Mouse (Mus musculus): ENCODE data around the gene Faah. TPM values are rescaled to one million over a fixed set of nuclear protein-coding genes. Genes with fewer than 3 reads are reported as not detected.
A peak's percentile ranks its signal among the peaks of the same experiment; 100 is the strongest.

Gene Faah
- 12.1 and 13.4 TPM in 2 replicates for polyA plus RNA-seq (2015; fragmentation: Nextera tagmentation; extraction: Ambion mirVana)

DNA sequence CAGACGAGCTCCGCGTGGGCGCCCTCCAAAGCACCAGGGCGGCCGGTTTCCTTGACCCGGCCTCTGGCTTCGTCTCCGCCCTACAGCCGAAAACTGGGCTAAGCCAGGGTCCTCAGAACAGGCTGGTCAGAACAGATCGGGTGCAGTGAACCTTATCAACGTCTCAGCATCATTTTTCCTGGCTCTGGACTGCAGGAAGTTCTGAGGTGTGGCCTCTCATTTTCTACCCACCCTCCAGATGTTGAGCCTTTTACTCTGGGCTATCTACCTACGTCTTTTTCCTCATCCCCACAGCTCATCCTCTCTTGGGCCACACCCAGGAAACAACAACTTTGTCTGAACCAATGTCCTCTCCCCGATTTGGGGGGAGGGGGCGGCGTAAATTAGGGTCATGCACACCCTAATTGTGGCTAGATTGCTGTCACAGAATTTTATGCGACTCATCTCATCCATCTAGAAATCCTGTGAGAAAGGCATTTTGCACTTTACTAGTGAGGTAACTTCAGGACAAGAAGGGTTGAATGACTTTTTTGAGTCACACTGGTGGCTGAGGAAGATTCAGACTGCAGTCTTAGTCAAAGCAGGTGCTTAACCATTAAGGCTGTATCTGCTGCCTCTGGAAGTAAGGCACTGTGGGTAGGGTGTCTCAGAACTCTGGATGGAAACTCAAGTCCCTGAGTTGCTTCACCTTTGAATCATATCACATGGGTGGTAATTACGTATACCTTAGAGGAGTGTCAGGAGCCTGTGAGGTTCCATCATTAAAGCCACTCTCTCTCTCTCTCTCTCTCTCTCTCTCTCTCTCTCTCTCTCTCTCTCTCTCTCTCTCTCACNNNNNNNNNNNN is at the start of gene Faah:
Gene Faah, minus strand, starts transcription at position 25 of the 845 bp plus-strand sequence.
- TF ChIP-seq EP300 (IDR thresholded peaks at IDR 0.05) (no peak), CTCF (IDR thresholded peaks at IDR 0.05) (no peak)
- peak within 1 kb of the TSS; percentile 57 for H3K4me3 ChIP-seq (ENCODE audit: low read depth, low read length)
- H3K9me3 ChIP-seq (ENCODE audit: low read length), result no peaks in the 10 kb centered on the region
- DNase-seq (ENCODE audit: low spot score), result peak; percentile 8
- WGBS, result 8% methylated on average over 18 of the region's 18 CpGs
- ATAC-seq, result no peak; the same call in 1 of the 2 replicates
- H3K27ac ChIP-seq (ENCODE audit: low read length), result no peak within 1 kb of the TSS
- peak within 1 kb of the TSS; percentile 92 for H3K4me2 ChIP-seq (replicated peaks; ENCODE audit: low read depth, low read length)
- H3K36me3 ChIP-seq (ENCODE audit: insufficient read depth, low read length), result no peaks in the 10 kb centered on the region
- peak within 1 kb of the TSS; percentile 46 for H3K9ac ChIP-seq (replicated peaks; ENCODE audit: low read depth)
- no peaks in the 10 kb centered on the region; the same call in 1 of the 2 replicates for H3K4me1 ChIP-seq (ENCODE audit: insufficient read depth, low read depth, low read length)
- H3K27me3 ChIP-seq (replicated peaks; ENCODE audit: insufficient read depth, low read length), result peaks cover 6% of the 10 kb centered on the region; the same call in 1 of the 2 replicates

DNA sequence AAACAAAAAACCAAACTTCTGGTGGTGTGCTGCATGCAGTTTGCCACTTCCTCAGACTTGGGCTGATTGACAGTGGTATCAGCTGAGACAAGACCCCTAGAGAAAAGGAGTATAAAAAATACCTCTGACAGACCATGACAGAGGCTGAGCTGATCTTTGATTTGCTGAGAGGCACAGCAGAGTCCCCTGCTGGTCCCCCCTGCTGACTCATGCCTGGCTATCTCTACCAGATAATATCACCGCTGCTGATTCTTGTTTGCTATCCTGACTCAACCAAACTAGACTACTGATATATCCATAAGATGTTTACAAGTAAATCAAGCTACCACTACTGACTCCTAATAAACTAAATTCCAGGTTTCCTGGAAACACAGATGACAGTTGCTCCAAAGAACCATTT is 46.1 kb upstream of the Faah start:
- 31% methylated on average over 1 of the region's 1 CpGs for WGBS
- ATAC-seq, result no peak
- no peak for DNase-seq (ENCODE audit: low spot score)
- Histone ChIP-seq H3K27ac (ENCODE audit: low read length) (no peak overlapping the region), H3K9ac (replicated peaks; ENCODE audit: low read depth) (no peak overlapping the region), H3K36me3 (ENCODE audit: insufficient read depth, low read length) (0 out of 2 replicates have a peak, but pooled peaks cover 2% of the 10 kb centered on the region), H3K4me2 (replicated peaks; ENCODE audit: low read depth, low read length) (no peak overlapping the region), H3K9me3 (ENCODE audit: low read length) (no peaks in the 10 kb centered on the region), H3K27me3 (replicated peaks; ENCODE audit: insufficient read depth, low read length) (no peaks in the 10 kb centered on the region), H3K4me3 (ENCODE audit: low read depth, low read length) (no peak overlapping the region), H3K4me1 (ENCODE audit: insufficient read depth, low read depth, low read length) (no peaks in the 10 kb centered on the region)
- no peak for TF ChIP-seq CTCF (IDR thresholded peaks at IDR 0.05)

DNA sequence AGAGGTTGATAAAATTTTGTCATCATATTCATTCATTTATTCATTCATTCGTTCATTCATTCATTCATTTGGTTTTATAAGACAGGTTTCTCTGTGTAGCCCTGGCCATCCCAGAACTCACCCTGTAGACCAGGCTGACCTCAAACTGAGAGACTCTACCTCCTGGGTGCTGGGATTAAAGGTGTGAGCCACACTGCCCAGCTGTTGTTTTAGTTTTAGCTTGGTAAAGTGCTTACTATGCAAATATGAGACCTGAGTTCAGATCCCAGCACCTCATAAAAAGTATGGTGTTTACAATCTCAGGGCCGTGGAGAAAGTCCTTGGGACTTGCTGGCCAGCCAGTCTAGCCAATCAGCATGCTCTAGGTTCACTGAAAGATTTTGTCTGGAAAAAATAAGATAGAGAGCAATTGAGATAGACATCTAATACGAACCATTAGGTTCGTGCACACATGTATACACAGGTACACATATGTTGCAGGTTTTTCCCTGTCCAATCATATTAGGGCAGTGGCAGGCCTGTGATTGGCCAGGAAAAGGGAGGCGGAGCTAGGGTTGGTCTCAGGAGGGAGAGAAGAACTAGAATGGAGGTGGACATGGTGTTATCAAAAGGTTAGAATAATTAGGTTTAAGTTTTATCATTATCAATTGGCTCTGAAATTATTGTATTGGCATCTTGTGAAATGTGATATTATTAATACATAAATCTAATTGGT is 41.4 kb upstream of the Faah start:
- H3K4me2 ChIP-seq (replicated peaks; ENCODE audit: low read depth, low read length), result no peak overlapping the region
- no peak overlapping the region for H3K9ac ChIP-seq (replicated peaks; ENCODE audit: low read depth)
- no peak for ATAC-seq
- H3K27ac ChIP-seq (ENCODE audit: low read length), result no peak overlapping the region
- TF ChIP-seq EP300 (IDR thresholded peaks at IDR 0.05), result no peak
- TF ChIP-seq CTCF (IDR thresholded peaks at IDR 0.05), result no peak
- H3K36me3 ChIP-seq (ENCODE audit: insufficient read depth, low read length), result no peaks in the 10 kb centered on the region
- DNase-seq (ENCODE audit: low spot score), result no peak
- H3K4me1 ChIP-seq (ENCODE audit: insufficient read depth, low read depth, low read length), result no peaks in the 10 kb centered on the region
- no peak overlapping the region for H3K4me3 ChIP-seq (ENCODE audit: low read depth, low read length)
- WGBS, result 70% methylated on average over 5 of the region's 5 CpGs
- H3K9me3 ChIP-seq (ENCODE audit: low read length), result no peaks in the 10 kb centered on the region
- no peaks in the 10 kb centered on the region for H3K27me3 ChIP-seq (replicated peaks; ENCODE audit: insufficient read depth, low read length)

DNA sequence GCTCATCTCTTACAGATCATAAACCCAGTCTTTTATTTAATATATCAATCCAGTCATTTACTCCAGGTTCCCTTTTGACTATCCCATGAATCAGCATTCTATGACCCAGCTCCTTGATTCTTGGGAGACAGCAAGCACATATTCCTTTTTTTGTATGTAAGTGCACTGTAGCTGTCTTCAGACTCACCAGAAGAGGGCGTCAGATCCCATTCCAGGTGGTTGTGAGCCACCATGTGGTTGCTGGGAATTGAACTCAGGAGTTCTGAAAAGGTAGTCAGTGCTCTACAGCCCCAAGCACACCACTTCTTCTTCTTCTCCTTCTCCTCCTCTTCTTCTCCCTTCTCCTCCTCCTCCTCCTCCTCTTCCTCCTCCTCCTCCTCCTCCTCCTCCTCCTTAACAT is 39.8 kb upstream of the Faah start:
- no peak overlapping the region for H3K9ac ChIP-seq (replicated peaks; ENCODE audit: low read depth)
- ATAC-seq (no peak), DNase-seq (ENCODE audit: low spot score) (no peak)
- TF ChIP-seq CTCF (IDR thresholded peaks at IDR 0.05), result peak; percentile 30
- no peak for TF ChIP-seq EP300 (IDR thresholded peaks at IDR 0.05)
- H3K4me3 ChIP-seq (ENCODE audit: low read depth, low read length), result no peak overlapping the region
- H3K9me3 ChIP-seq (ENCODE audit: low read length), result no peaks in the 10 kb centered on the region
- no peaks in the 10 kb centered on the region for H3K36me3 ChIP-seq (ENCODE audit: insufficient read depth, low read length)
- H3K4me2 ChIP-seq (replicated peaks; ENCODE audit: low read depth, low read length), result no peak overlapping the region
- no peaks in the 10 kb centered on the region for H3K27me3 ChIP-seq (replicated peaks; ENCODE audit: insufficient read depth, low read length)
- H3K27ac ChIP-seq (ENCODE audit: low read length), result no peak overlapping the region
- 11% methylated on average over 1 of the region's 1 CpGs for WGBS
- peaks cover 6% of the 10 kb centered on the region for H3K4me1 ChIP-seq (ENCODE audit: insufficient read depth, low read depth, low read length)

DNA sequence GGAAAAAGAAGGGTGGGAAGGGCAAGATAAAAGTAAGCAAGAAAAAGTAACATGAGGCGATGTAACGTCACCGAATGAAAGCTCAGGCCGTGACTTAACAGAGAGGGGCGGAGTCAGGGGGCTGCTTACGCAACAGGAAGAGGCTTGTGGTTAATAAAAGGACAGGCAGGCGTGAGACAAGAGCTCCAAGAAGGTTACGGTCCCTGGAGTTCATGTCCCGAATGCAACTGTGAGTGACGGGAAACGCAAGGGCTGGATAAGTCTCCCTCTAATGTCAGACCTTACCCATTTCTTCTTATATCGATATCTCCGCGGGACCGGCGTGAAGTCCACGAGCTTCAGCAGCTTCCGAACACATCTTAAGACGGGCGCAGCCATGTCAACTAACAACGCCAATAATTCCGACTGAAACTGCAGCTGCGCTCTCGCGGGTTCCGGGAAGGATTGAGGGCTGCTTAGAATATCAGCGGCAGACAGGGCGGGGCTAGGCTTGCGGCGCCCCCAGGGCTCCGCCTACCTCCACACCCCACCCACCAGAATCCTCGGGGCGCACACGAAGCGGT is 35.8 kb upstream of the Faah start, which contains the start of gene Nsun4:
Gene Nsun4, minus strand, starts transcription at position 478 of the 563 bp plus-strand sequence.
- H3K4me3 ChIP-seq (ENCODE audit: low read depth, low read length), result peak within 1 kb of the TSS; percentile 50
- peak within 1 kb of the TSS; percentile 97 for H3K27ac ChIP-seq (ENCODE audit: low read length)
- H3K4me1 ChIP-seq (ENCODE audit: insufficient read depth, low read depth, low read length), result peaks cover 8% of the 10 kb centered on the region
- no peaks in the 10 kb centered on the region for H3K9me3 ChIP-seq (ENCODE audit: low read length)
- 2% methylated on average over 35 of the region's 35 CpGs for WGBS
- ATAC-seq (peak; percentile 97), DNase-seq (ENCODE audit: low spot score) (peak; percentile 97)
- H3K9ac ChIP-seq (replicated peaks; ENCODE audit: low read depth), result peak within 1 kb of the TSS; percentile 46
- no peaks in the 10 kb centered on the region for H3K27me3 ChIP-seq (replicated peaks; ENCODE audit: insufficient read depth, low read length)
- no peaks in the 10 kb centered on the region for H3K36me3 ChIP-seq (ENCODE audit: insufficient read depth, low read length)
- H3K4me2 ChIP-seq (replicated peaks; ENCODE audit: low read depth, low read length), result peak within 1 kb of the TSS; percentile 76
- TF ChIP-seq EP300 (IDR thresholded peaks at IDR 0.05), result no peak; the same call in 1 of the 2 replicates
- no peak for TF ChIP-seq CTCF (IDR thresholded peaks at IDR 0.05)
